ENCODE assay signal across 8 mouse cellular contexts in the genomic region with DNA sequence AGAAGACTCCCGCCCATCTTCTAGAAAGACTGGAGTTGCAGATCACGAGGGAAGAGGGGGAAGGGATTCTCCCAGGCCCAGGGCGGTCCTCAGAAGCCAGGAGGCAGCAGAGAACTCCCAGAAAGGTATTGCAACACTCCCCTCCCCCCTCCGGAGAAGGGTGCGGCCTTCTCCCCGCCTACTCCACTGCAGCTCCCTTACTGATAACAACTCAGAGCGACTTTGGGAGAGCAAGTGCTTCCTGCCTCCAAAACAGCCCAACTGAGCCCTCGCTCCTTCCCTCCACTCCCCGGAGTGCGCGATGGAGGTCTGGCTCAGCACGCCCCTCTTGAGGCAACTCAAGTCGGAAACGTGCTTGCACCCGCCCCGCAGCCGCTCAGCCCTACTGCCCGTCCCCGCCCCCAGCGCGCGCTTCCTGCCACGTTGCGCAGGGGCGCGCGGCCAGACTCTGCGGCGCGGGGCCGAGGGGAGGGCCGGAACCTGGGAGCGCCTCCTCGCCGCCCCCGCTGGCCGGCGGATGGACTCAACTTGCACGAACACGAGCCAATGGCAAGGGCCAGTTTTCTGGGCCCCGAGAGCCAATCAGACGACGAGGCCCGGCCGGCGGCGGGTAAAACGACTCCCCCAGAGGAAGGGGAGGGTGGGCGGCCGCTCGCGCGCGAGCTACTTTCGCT. TPM values are rescaled to one million over a fixed set of nuclear protein-coding genes. Genes with fewer than 3 reads are reported as not detected.
DNase-seq lines count a peak whose midpoint lies in the region; ATAC-seq lines count a peak whose summit lies in the region.

No protein-coding gene starts in this region.

- ATAC-seq in megakaryocyte progenitor cell, adult 5-6 weeks (replicated peaks; ENCODE audit: poor library complexity), result peak; percentile 53

- peak; percentile 99 for DNase-seq in adipocyte (ENCODE audit: low spot score)
- DNase-seq in embryo, embryonic 10 days (ENCODE audit: low spot score), result peak; percentile 94
- peak; percentile 98 for DNase-seq in gastrocnemius, postnatal 10 days
- DNase-seq in induced T-regulatory cell, adult 2 months (ENCODE audit: low read depth), result peak; percentile 95
- peak; percentile 81 to 91 for DNase-seq in left cerebral cortex, adult 9 months (ENCODE audit: low spot score in 2 of 2)
- peak; percentile 92 to 93 for DNase-seq in right cerebral cortex, postnatal 36 days (ENCODE audit: low spot score in 2 of 2)
- DNase-seq in yolk sac, embryonic 10.5 days (ENCODE audit: low spot score), result peak; percentile 98

RNA-seq across cellular contexts. Expression of a gene that starts 1.0 kb away (rescaled TPM):
- 10 to 100 TPM; 54.8 to 82.3 TPM for total RNA-seq in gastrocnemius, postnatal 10 days (2021)
- total RNA-seq in megakaryocyte progenitor cell, adult 5-6 weeks (2015), result 99.9 and 127 TPM in 2 replicates
- total RNA-seq in megakaryocyte progenitor cell, adult 5-6 weeks (2017), result 48.3 and 73.6 TPM in 2 replicates

RNA-seq across cellular contexts. Expression of a gene that starts 30.1 kb away (rescaled TPM):
- 10 to 100 TPM; 16.9 to 17.0 TPM for total RNA-seq in gastrocnemius, postnatal 10 days (2021)
- 87.0 and 96.9 TPM in 2 replicates for total RNA-seq in megakaryocyte progenitor cell, adult 5-6 weeks (2015)
- total RNA-seq in megakaryocyte progenitor cell, adult 5-6 weeks (2017), result 65.8 and 79.9 TPM in 2 replicates

Comparison
In these comparisons a context has a peak if more than half of its experiments do, and no peak if none do; other contexts are left out.
1. Peak in every context shown above with its lines: DNase-seq and ATAC-seq.